Mouse (Mus musculus) yolk sac, embryonic 10.5 days (tissue): ENCODE results near the gene Tgm7.
"Not testable (repeated sequence)": the region's sequence is repeated elsewhere in the genome, so short reads cannot be mapped to it uniquely, and the experiment has no call there.

Experiments used
- DNase-seq: peaks from one replicate; pipeline ENCODE4 v3.0.0-alpha.2; 2017; ENCODE audit warnings: low spot score

Gene Tgm7

DNA sequence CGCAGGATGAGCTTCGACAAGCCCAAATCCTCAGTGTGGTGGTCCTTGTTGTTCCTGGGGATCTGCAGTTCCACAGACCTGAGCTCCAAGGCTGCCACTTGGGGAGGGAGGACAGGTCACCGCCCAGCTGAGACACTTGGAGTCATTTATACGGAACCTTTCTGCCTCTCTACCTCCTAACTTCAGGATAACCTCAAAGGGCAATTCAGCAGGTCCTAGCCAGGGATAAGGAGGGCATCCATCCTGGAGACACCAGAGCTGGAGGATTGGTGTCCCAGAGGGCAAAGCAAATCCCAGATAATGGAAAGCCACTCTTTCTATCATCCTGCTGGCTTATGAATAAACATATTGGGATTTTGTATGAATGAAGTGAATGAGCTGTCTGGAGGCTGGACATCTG is at the start of gene Tgm7:
Gene Tgm7, minus strand, starts transcription at position 101 of the 400 bp plus-strand sequence.
- DNase-seq: no peak

- DNase-seq: no peak
Measured at GRCm38 (mm10) chr2:121153100-121153499, 43.5 kb upstream of the Tgm7 start.

DNA sequence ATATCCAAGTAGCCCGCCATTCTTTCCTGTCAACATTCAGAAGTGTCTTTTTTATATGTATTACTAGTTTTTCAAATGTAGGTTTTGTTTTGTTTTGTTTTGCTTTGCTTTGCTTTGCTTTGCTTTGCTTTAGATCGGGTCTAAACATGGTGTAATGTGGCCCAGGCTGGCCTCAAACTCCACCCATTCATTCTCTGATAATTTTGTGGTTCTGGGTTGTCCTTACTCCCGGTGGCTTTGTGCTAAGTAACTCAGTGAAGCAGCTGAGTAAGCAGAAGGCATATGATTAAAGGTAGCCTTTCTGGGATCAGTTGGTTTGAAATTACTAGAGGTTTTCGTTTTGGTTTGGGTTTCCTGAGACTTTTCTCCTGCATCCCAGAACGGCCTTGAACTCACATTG is 40.1 kb upstream of the Tgm7 start:
- no peak for DNase-seq

DNA sequence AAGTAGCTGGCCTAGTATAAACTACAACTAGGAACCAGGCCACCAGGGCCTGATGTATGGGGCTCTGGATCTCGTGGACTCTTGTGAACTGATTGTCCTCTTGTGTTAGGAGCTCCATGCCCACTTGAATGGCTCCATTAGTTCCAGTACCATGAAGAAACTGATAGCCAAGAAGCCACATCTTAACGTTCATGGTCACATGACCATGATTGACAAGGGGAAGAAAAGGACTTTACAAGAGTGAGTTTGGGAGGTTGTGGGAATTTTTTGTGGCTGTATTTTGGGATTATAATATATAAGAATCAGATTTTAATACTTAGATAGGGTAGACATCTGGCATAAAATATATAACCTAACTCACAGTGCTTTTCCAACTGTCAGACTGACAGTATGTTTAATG is 32.8 kb upstream of the Tgm7 start:
- no peak for DNase-seq

- DNase-seq: no peak
Measured at GRCm38 (mm10) chr2:121141216-121142035, 31.8 kb upstream of the Tgm7 start.

GRCm38 (mm10) chr2:121140018-121140882 is 30.7 kb upstream of the Tgm7 start, which contains the start of the genes Adal and Lcmt2:
Gene Adal, plus strand, starts transcription at chr2:121140428.
Gene Lcmt2, minus strand, starts transcription at chr2:121140653.
- DNase-seq: peak; percentile 94

GRCm38 (mm10) chr2:121139266-121140017 is 29.8 kb upstream of the Tgm7 start:
- DNase-seq: peak; percentile 14

DNA sequence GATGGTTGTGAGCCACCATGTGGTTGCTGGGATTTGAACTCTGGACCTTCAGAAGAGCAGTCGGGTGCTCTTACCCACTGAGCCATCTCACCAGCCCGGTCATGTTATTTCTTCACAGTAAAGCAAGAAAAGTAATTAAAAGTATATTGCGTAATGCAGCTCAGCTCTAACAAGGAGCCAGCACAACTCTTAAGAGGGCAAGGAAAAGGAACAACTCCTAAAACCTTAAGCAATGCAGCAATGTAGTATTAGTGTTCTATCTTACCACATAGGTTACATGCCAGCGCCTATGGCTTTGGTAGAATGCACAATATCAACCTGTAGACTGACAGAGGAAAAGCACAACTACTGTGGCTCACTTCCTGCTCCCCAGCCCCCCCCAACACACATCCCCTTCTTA is 27.8 kb upstream of the Tgm7 start:
- no peak for DNase-seq

GRCm38 (mm10) chr2:121132822-121133221 is 23.2 kb upstream of the Tgm7 start:
- no peak for DNase-seq

DNA sequence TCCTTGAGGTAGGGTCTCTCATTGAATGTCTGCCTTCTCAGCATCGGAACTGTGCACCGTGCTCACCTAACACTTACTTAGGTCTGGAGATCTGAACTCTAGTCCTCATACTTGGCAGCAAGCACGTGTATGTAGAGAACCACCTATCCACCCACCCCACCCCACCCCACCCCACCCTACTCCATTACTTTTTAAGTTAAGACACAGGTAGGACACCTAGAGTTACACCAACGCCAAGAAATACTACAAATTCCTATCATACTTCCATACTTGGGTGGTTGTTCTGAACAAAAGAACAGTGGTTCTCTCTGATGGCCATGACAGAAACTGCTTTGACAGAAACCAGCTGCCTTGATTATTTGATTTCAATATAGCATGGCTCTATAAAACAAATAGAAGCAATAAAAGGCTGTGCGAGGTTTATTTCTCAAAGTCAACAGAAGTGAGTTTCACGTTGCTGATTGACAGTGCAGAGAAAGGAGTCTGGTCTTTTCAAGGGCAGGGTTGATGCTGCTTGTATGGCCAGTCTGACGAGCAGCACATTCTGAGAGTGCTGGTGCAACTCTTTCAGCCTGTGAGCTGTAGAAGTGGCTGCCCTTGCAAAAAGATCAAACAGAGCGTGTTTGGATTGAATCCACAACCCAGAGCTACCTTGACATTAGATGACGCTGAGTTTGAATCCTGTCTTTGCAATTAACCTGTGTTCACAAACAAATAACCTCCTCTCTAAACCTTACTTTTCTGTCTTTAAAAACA is 19.4 kb upstream of the Tgm7 start:
- no peak for DNase-seq

GRCm38 (mm10) chr2:121127536-121127935 is 17.9 kb upstream of the Tgm7 start:
- no peak for DNase-seq

- not testable (repeated sequence) for DNase-seq
Measured at GRCm38 (mm10) chr2:121126302-121126701, 16.7 kb upstream of the Tgm7 start.

- DNase-seq: no peak
Measured at GRCm38 (mm10) chr2:121119260-121119659, 9.7 kb upstream of the Tgm7 start.

- no peak for DNase-seq
Measured at GRCm38 (mm10) chr2:121115418-121115817, 5.8 kb upstream of the Tgm7 start.

- no peak for DNase-seq
Measured at GRCm38 (mm10) chr2:121105940-121106339, 3.7 kb downstream of the Tgm7 start.

DNA sequence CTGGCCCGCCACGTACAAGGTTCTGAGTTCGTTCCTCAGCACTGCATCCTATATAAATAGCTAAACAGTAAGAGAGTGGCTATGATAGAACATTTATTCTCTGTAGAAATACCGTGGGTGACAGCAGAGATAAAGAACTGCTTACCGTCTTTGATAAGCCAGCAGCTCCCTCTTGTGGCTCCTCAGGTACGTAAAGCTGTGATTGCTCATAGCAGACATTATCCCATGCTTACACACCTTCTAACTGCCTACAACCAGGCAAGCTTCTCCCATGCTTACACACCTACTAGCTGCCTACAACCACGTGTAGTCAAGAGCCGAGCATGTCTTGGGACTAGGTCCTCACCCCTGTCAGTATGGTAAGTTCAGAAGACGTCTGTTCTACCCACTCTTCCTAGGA is 7.5 kb downstream of the Tgm7 start:
- DNase-seq: peak; percentile 33

GRCm38 (mm10) chr2:121089751-121090150 is 19.8 kb downstream of the Tgm7 start:
- no peak for DNase-seq

DNA sequence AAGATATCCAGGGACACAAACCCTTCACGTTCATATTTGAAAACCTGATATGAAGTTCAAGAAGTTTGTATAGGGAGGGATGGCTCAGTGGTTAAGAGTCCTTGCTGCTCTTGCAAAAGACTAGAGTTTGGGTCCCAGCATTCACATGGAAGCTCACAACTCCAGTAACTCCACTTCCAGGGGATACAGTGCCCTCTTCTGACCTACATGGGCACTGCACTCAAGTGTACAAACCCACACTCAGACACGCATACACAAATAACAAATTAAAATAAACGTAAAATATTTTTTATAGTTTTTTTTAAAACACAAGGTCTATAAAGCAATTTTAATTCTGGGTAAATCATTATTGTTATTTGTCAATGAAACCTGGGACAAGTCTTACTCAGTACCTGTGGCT is 21.1 kb downstream of the Tgm7 start:
- no peak for DNase-seq

GRCm38 (mm10) chr2:121085480-121086185 is 24.0 kb downstream of the Tgm7 start, which contains the start of gene Tgm5:
Gene Tgm5, minus strand, starts transcription at chr2:121085841.
- no peak for DNase-seq

- DNase-seq: no peak
Measured at GRCm38 (mm10) chr2:121082626-121083025, 27.0 kb downstream of the Tgm7 start.

GRCm38 (mm10) chr2:121074747-121075146 is 34.8 kb downstream of the Tgm7 start:
- no peak for DNase-seq
